Mouse (Mus musculus) heart, adult 2 months (tissue): Measurements from ENCODE around the gene Ankrd13a. TPM values are rescaled to one million over a fixed set of nuclear protein-coding genes. Genes with fewer than 3 reads are reported as not detected.
A peak's percentile ranks its signal among the peaks of the same experiment; 100 is the strongest.

Experiments used
- DNase-seq, 2 experiments: peaks; one replicate each; pipeline ENCODE4 v3.0.0; 2021
- H3K27ac ChIP-seq: fragments of 200-600 bp; 2 replicates; pipeline ENCODE4 v1.8.1; 2022
- H3K27me3 ChIP-seq: fragments of 200-500 bp; 2 replicates; pipeline ENCODE4 v1.6.1; 2012; ENCODE audit warnings: mild to moderate bottlenecking, low read length, inconsistent platforms, mixed read lengths; ENCODE audit not compliant: control insufficient read depth, insufficient read depth
- H3K36me3 ChIP-seq: fragments of 200-500 bp; 2 replicates; pipeline ENCODE4 v1.6.1; 2012; ENCODE audit warnings: low read length, inconsistent platforms; ENCODE audit not compliant: control insufficient read depth, insufficient read depth
- H3K4me1 ChIP-seq: fragments of 200-500 bp; 2 replicates; pipeline ENCODE4 v1.6.1; 2011; ENCODE audit warnings: low read length; ENCODE audit not compliant: control insufficient read depth, insufficient read depth
- H3K4me3 ChIP-seq: fragments of 200-600 bp; 2 replicates; pipeline ENCODE4 v1.8.1; 2022
- H3K79me2 ChIP-seq: fragments of 200-500 bp; replicated peaks from 2 replicates; pipeline ENCODE4 v1.6.1; 2012; ENCODE audit warnings: mild to moderate bottlenecking, inconsistent platforms, low read length, moderate library complexity, mixed read lengths; ENCODE audit not compliant: control insufficient read depth, insufficient read depth
- H3K9ac ChIP-seq: fragments of 200-500 bp; 2 replicates; pipeline ENCODE4 v1.6.1; 2012; ENCODE audit warnings: low read depth, mild to moderate bottlenecking, control low read depth, inconsistent platforms, low read length, mixed read lengths
- CTCF ChIP-seq: fragments of 200-600 bp; IDR thresholded peaks from 2 replicates; pipeline ENCODE4 v1.8.1; 2022; ENCODE audit warnings: antibody characterized with exemption, mild to moderate bottlenecking, moderate library complexity
- EP300 ChIP-seq: fragments of 200-500 bp; IDR thresholded peaks from 2 replicates; pipeline ENCODE4 v1.6.1; 2011; ENCODE audit warnings: low read depth, low read length, control low read depth; ENCODE audit not compliant: insufficient read depth
- POLR2A ChIP-seq: fragments of 200-500 bp; IDR thresholded peaks from 2 replicates; pipeline ENCODE4 v1.6.1; 2011; ENCODE audit warnings: mild to moderate bottlenecking, low read depth, low read length, control low read depth; ENCODE audit not compliant: insufficient read depth
- WGBS: fragments of 180-500 bp; shearing (Covaris S2); methylation state at CpG from one replicate; pipeline ENCODE4 v1.1.7; 2018; 5-methylcytosine and 5-hydroxymethylcytosine counted together
- intact Hi-C: fragments of 180-260 bp; cut with DNase I; formaldehyde crosslinking; loops from one replicate; pipeline ENCODE4 v1.15.1; 2025
- polyA plus RNA-seq: library from polyadenylated mRNA; depleted of rRNA; stranded (reverse); fragments of >200 nt; gene quantifications from 2 replicates; pipeline ENCODE4 v1.2.3, GENCODE M21; 2012
- total RNA-seq, 2 experiments: library from RNA; stranded (reverse); gene quantifications; 2 replicates each; pipeline ENCODE4 v1.2.3; 2021

The Ankrd13a gene
- total and polyA plus RNA-seq, 3 experiments: 21.3 to 32.9 (median 31.4) TPM

GRCm38 (mm10) chr5:114816599-114816998, 42.1 kb downstream of the Ankrd13a start:
- Histone ChIP-seq H3K4me1 (no peaks in the 10 kb centered on the region), H3K9ac (no peak overlapping the region), H3K79me2 (no peaks in the 10 kb centered on the region), H3K27ac (no peak overlapping the region), H3K4me3 (no peak overlapping the region), H3K36me3 (no peaks in the 10 kb centered on the region), H3K27me3 (no peaks in the 10 kb centered on the region)
- WGBS: 77% methylated on average over 6 of the region's 6 CpGs
- DNase-seq: no peak
- TF ChIP-seq CTCF (no peak), POLR2A (no peak), EP300 (no peak)
- intact Hi-C loops: no loop called here

GRCm38 (mm10) chr5:114818124-114818523, 43.6 kb downstream of the Ankrd13a start:
- Histone ChIP-seq H3K36me3 (no peaks in the 10 kb centered on the region), H3K79me2 (no peaks in the 10 kb centered on the region), H3K4me3 (no peak overlapping the region), H3K4me1 (no peaks in the 10 kb centered on the region), H3K27me3 (no peaks in the 10 kb centered on the region), H3K27ac (no peak overlapping the region), H3K9ac (no peak overlapping the region)
- intact Hi-C loops: no loop called here
- TF ChIP-seq POLR2A (no peak), CTCF (no peak), EP300 (no peak)
- WGBS: 77% methylated on average over 11 of the region's 11 CpGs
- DNase-seq: no peak

GRCm38 (mm10) chr5:114822796-114823688, 48.6 kb downstream of the Ankrd13a start, which contains the start of gene 1500011B03Rik:
Gene 1500011B03Rik (minus strand): TSS chr5:114823468.
- Histone ChIP-seq H3K4me1 (no peaks in the 10 kb centered on the region), H3K27me3 (no peaks in the 10 kb centered on the region), H3K9ac (peak within 1 kb of the TSS; percentile 62), H3K27ac (no peak within 1 kb of the TSS), H3K4me3 (peak within 1 kb of the TSS; percentile 53), H3K79me2 (no peaks in the 10 kb centered on the region), H3K36me3 (no peaks in the 10 kb centered on the region)
- TF ChIP-seq EP300 (no peak), POLR2A (0 out of 2 replicates have a peak, but pooled peaks have one; percentile 18), CTCF (no peak)
- WGBS: 9% methylated on average over 53 of the region's 53 CpGs
- intact Hi-C loops: loop anchor here (5.0 kb wide), 1 partner anchor 74 kb away; the partner anchor contains the start of gene Oasl2
- peak; percentile 66 to 77 for DNase-seq

GRCm38 (mm10) chr5:114824197-114824596, 49.7 kb downstream of the Ankrd13a start:
- peak; percentile 25 to 62 for DNase-seq
- 14% methylated on average over 9 of the region's 9 CpGs for WGBS
- no peaks in the 10 kb centered on the region for H3K79me2 ChIP-seq
- H3K27me3 ChIP-seq: no peaks in the 10 kb centered on the region
- no peak overlapping the region for H3K4me3 ChIP-seq
- no peaks in the 10 kb centered on the region for H3K36me3 ChIP-seq
- H3K4me1 ChIP-seq: no peaks in the 10 kb centered on the region
- intact Hi-C loops: loop anchor here (5.0 kb wide), 1 partner anchor 73 kb away; the partner anchor contains the start of gene Oasl2
- no peak overlapping the region for H3K27ac ChIP-seq
- TF ChIP-seq CTCF (peak; percentile 85), POLR2A (no peak), EP300 (no peak)
- no peak overlapping the region for H3K9ac ChIP-seq

- WGBS: 6% methylated on average over 27 of the region's 27 CpGs
- TF ChIP-seq POLR2A: no peak
- TF ChIP-seq CTCF: 0 out of 2 replicates have a peak, but pooled peaks have one; percentile 12
- intact Hi-C loops: no loop called here
These were observed 51.7 kb downstream of the Ankrd13a start for GRCm38 (mm10) chr5:114825978-114826691.

More at GRCm38 (mm10) chr5:114825978-114826691, 51.7 kb downstream of the Ankrd13a start:
- H3K27me3 ChIP-seq: no peaks in the 10 kb centered on the region
- no peak overlapping the region for H3K9ac ChIP-seq
- no peaks in the 10 kb centered on the region for H3K4me1 ChIP-seq
- H3K27ac ChIP-seq: no peak overlapping the region
- no peaks in the 10 kb centered on the region for H3K79me2 ChIP-seq
- H3K4me3 ChIP-seq: peak overlapping the region; percentile 19
- peak in 1 of 2 experiments; percentile 65 for DNase-seq
- H3K36me3 ChIP-seq: no peaks in the 10 kb centered on the region
